Mouse (Mus musculus) megakaryocyte, embryonic 14.5 days (primary cell): ENCODE results near the gene Fgfbp3.

Experiments
- FLI1 ChIP-seq: IDR thresholded peaks from 2 replicates; pipeline ENCODE4 v1.6.1; 2012; ENCODE audit warnings: low read length, inconsistent platforms, mixed read lengths
- GATA1 ChIP-seq: IDR thresholded peaks from 3 replicates; pipeline ENCODE4 v1.6.1; 2012; ENCODE audit warnings: mixed read lengths, low read length, inconsistent platforms, borderline replicate concordance

GRCm38 (mm10) chr19:36897778-36898177, 21.6 kb downstream of the Fgfbp3 start:
- TF ChIP-seq GATA1 (no peak), FLI1 (no peak)
